Mouse (Mus musculus): ENCODE results near the gene Fbxl13. TPM values are rescaled to one million over a fixed set of nuclear protein-coding genes. Genes with fewer than 3 reads are reported as not detected.
A peak's percentile ranks its signal among the peaks of the same experiment; 100 is the strongest.

Gene Fbxl13
- total RNA-seq (2014; rRNA removed), result 0.60 TPM in 1 of 2 replicates, not detected in the other
- 0.22 and 0.25 TPM in 2 replicates for polyA plus RNA-seq (2015; fragmentation: Nextera tagmentation; extraction: Ambion mirVana)

DNA sequence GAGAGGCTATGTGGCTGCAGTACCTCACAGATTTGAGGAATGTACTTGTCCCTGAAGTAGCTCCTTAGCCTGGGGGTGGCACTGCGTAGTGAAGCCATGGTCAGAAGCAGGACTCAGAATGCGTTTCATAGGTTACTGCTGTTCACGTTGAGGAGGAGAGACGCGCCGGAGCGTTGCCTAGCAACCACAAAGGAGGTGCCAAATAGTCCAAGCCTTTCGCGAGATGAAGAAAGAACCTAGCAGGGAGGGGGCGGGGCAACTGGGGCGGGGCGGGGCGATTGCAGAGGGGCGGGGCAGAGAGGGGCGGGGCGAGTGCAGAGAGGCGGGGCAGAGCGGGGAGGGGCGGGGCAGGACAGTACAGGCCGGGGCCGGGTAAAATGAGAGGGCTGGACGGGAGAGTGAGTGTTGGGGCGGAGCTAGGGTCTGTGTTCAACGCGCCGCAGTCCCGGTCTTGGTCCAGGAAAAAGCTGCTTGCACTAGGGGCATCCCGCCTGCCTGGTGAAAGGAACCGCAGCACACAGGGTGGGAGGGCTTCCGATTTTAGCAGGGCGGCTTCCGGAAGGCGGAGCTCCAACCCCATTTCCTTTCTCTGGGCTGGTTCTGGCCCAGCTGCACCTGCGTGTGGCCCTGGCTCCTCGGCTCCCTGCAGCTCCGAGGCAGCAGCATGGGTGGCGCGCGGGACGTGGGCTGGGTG, at the start of gene Fbxl13, which contains the start of gene Armc10:
Gene Fbxl13 (minus strand): TSS at position 196 of the 694 bp plus-strand sequence.
Gene Armc10 (plus strand): TSS at position 375 of the 694 bp plus-strand sequence.
- peak; percentile 54 for TF ChIP-seq CTCF (IDR thresholded peaks at IDR 0.05)
- Histone ChIP-seq H3K4me2 (ENCODE audit: low read depth, low read length, poor library complexity, severe bottlenecking) (peak within 1 kb of the TSS; percentile 81), H3K27ac (ENCODE audit: low read depth, low read length) (peak within 1 kb of the TSS; percentile 77), H3K4me3 (ENCODE audit: low read depth, low read length) (peak within 1 kb of the TSS; percentile 80), H3K36me3 (ENCODE audit: insufficient read depth, low read length) (peaks cover 19% of the 10 kb centered on the region), H3K4me1 (ENCODE audit: insufficient read depth, low read length) (no peaks in the 10 kb centered on the region), H3K27me3 (ENCODE audit: insufficient read depth, low read length) (no peaks in the 10 kb centered on the region), H3K9me3 (ENCODE audit: low read length) (no peaks in the 10 kb centered on the region), H3K9ac (replicated peaks; ENCODE audit: low read length, poor library complexity, severe bottlenecking) (peak within 1 kb of the TSS; percentile 81)
- 0% methylated on average over 35 of the region's 40 CpGs for WGBS
- peak; percentile 95 for ATAC-seq (ENCODE audit: low FRiP score)
- peak; percentile 95 for DNase-seq (ENCODE audit: low spot score)

DNA sequence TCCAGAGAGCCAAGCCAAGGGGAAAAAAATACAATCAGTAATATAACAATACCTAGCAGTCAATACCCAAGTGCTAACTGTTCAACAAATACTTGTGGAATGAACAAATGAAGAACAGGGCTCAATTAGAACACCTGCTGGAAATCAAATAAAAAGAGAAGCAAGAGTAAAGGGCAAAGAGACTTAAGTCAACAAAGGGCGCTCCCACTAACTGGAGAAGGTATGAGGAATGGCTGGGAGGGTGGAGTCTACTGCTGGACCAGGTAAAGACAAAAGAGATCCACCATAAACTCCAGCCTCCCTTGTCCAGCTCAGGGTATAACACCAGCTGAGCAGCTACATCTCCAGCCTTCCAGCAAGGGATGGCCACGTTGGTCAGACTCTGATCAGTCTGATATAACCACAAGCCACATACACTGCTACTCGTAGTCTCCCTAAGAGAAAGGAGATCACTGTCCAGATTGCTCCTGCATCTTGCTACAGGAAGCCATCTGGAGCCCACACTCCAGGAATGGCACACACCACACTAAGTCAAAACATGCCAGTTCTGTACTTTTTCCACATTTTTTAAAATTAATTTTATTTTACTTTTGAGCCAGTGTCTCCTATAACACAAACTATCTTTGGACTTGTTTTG, 49.5 kb upstream of the Fbxl13 start:
- ATAC-seq (ENCODE audit: low FRiP score) (no peak), DNase-seq (ENCODE audit: low spot score) (no peak)
- no peak overlapping the region for H3K27ac ChIP-seq (ENCODE audit: low read depth, low read length)
- H3K4me2 ChIP-seq (ENCODE audit: low read depth, low read length, poor library complexity, severe bottlenecking), result no peak overlapping the region
- no peak overlapping the region for H3K4me3 ChIP-seq (ENCODE audit: low read depth, low read length)
- no peaks in the 10 kb centered on the region for H3K4me1 ChIP-seq (ENCODE audit: insufficient read depth, low read length)
- H3K9ac ChIP-seq (replicated peaks; ENCODE audit: low read length, poor library complexity, severe bottlenecking), result no peak overlapping the region
- no peaks in the 10 kb centered on the region for H3K27me3 ChIP-seq (ENCODE audit: insufficient read depth, low read length)
- no peak for TF ChIP-seq CTCF (IDR thresholded peaks at IDR 0.05)
- 92% methylated on average over 3 of the region's 3 CpGs for WGBS
- no peaks in the 10 kb centered on the region for H3K9me3 ChIP-seq (ENCODE audit: low read length)
- H3K36me3 ChIP-seq (ENCODE audit: insufficient read depth, low read length), result no peaks in the 10 kb centered on the region

DNA sequence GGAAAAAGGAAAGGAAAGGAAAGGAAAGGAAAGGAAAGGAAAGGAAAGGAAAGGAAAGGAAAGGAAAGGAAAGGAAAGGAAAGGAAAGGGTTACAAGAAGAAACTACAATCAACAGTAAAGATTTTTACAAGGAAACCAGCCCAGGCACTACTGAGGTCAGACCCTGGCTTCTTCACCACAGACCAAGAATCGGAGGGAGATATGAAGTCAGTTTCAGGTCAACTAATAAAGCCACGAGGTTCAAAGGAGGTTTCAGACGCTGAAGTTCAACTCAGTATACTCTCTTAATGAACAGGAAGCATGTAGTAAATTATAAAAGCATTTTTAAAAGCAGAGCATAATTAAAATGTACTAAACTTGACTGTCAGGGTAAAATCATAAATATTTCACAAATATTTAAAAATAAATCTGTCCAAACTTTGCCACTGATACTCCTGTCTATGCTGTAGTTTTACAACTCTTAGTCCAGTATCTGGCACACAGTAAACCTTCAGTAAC, 48.0 kb upstream of the Fbxl13 start:
- no peaks in the 10 kb centered on the region for H3K27me3 ChIP-seq (ENCODE audit: insufficient read depth, low read length)
- H3K9me3 ChIP-seq (ENCODE audit: low read length), result no peaks in the 10 kb centered on the region
- no peak for TF ChIP-seq CTCF (IDR thresholded peaks at IDR 0.05)
- WGBS, result 89% methylated on average over 3 of the region's 3 CpGs
- no peaks in the 10 kb centered on the region for H3K36me3 ChIP-seq (ENCODE audit: insufficient read depth, low read length)
- H3K4me3 ChIP-seq (ENCODE audit: low read depth, low read length), result no peak overlapping the region
- H3K4me1 ChIP-seq (ENCODE audit: insufficient read depth, low read length), result no peaks in the 10 kb centered on the region
- ATAC-seq (ENCODE audit: low FRiP score), result no peak
- no peak overlapping the region for H3K4me2 ChIP-seq (ENCODE audit: low read depth, low read length, poor library complexity, severe bottlenecking)
- H3K27ac ChIP-seq (ENCODE audit: low read depth, low read length), result no peak overlapping the region
- H3K9ac ChIP-seq (replicated peaks; ENCODE audit: low read length, poor library complexity, severe bottlenecking), result no peak overlapping the region
- DNase-seq (ENCODE audit: low spot score), result no peak

DNA sequence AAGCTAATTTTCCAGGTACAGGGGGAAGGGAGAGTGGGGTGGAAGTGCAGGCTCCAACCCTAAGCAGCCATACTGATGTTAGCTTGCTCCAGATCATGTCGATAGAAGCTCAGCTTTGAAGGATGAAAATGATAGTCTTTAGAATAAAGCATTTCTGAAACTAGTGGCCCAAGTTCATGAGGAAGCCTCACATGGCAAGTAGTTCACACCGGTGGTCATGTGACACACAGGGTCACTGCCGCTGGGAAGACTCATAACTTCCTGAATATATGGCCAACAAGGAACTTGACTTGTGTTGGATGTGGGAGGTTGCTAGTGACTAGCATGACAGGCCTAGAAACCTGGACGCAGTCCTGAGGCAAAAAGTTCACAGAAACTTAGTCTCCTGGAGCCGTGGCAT, 46.8 kb upstream of the Fbxl13 start:
- Histone ChIP-seq H3K4me1 (ENCODE audit: insufficient read depth, low read length) (no peaks in the 10 kb centered on the region), H3K4me2 (ENCODE audit: low read depth, low read length, poor library complexity, severe bottlenecking) (no peak overlapping the region), H3K4me3 (ENCODE audit: low read depth, low read length) (no peak overlapping the region), H3K9ac (replicated peaks; ENCODE audit: low read length, poor library complexity, severe bottlenecking) (no peak overlapping the region), H3K27me3 (ENCODE audit: insufficient read depth, low read length) (no peaks in the 10 kb centered on the region), H3K36me3 (ENCODE audit: insufficient read depth, low read length) (no peaks in the 10 kb centered on the region), H3K9me3 (ENCODE audit: low read length) (no peaks in the 10 kb centered on the region), H3K27ac (ENCODE audit: low read depth, low read length) (no peak overlapping the region)
- TF ChIP-seq CTCF (IDR thresholded peaks at IDR 0.05), result no peak
- WGBS, result 96% methylated on average over 5 of the region's 5 CpGs
- ATAC-seq (ENCODE audit: low FRiP score) (no peak), DNase-seq (ENCODE audit: low spot score) (no peak)

DNA sequence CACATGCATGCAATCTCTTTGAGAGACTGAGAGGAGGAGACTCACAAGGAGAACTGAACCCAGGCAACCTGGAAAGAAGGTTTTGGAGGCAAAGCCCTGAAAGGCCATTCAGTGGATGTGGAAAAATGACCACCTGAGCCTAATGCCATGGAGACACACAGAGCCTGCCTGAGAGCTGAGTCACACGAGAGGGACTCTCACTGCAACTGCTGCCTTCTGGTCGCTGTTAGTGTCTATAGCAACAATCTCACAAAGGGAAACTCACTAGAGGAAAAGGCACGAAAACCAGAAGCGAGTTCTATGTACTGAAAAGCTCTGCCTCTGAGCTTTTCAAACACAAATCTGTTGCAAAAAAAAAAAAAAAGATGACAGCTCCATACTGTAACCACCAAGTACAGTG, 41.6 kb upstream of the Fbxl13 start:
- Histone ChIP-seq H3K27ac (ENCODE audit: low read depth, low read length) (no peak overlapping the region), H3K9me3 (ENCODE audit: low read length) (no peaks in the 10 kb centered on the region), H3K9ac (replicated peaks; ENCODE audit: low read length, poor library complexity, severe bottlenecking) (no peak overlapping the region), H3K27me3 (ENCODE audit: insufficient read depth, low read length) (no peaks in the 10 kb centered on the region), H3K4me2 (ENCODE audit: low read depth, low read length, poor library complexity, severe bottlenecking) (no peak overlapping the region), H3K4me1 (ENCODE audit: insufficient read depth, low read length) (no peaks in the 10 kb centered on the region), H3K36me3 (ENCODE audit: insufficient read depth, low read length) (no peaks in the 10 kb centered on the region; the same call in 1 of the 2 replicates), H3K4me3 (ENCODE audit: low read depth, low read length) (no peak overlapping the region)
- no peak for TF ChIP-seq CTCF (IDR thresholded peaks at IDR 0.05)
- 54% methylated on average over 4 of the region's 4 CpGs for WGBS
- ATAC-seq (ENCODE audit: low FRiP score), result no peak
- DNase-seq (ENCODE audit: low spot score), result no peak

DNA sequence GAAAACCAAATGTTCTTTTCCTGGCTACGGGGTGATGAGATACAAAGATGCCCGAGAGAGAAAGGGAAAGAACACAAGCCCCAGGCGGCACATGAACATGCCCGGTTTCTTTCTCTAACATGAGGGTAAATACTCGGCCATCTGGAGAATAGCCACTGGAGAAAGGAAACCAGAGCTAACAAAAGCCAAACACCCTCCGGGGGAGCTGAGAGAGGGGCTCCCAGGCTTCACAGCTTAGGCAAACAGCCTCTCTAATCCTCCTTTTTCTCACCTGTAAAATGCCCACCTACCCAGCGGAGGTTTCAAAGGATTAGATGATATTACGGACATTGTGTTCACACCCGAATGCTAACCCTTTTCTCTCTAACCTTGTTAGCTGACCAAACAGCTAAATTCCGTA, 39.6 kb upstream of the Fbxl13 start:
- Histone ChIP-seq H3K27ac (ENCODE audit: low read depth, low read length) (no peak overlapping the region), H3K4me3 (ENCODE audit: low read depth, low read length) (no peak overlapping the region), H3K36me3 (ENCODE audit: insufficient read depth, low read length) (no peaks in the 10 kb centered on the region; the same call in 1 of the 2 replicates), H3K27me3 (ENCODE audit: insufficient read depth, low read length) (no peaks in the 10 kb centered on the region), H3K4me1 (ENCODE audit: insufficient read depth, low read length) (no peaks in the 10 kb centered on the region), H3K4me2 (ENCODE audit: low read depth, low read length, poor library complexity, severe bottlenecking) (no peak overlapping the region), H3K9ac (replicated peaks; ENCODE audit: low read length, poor library complexity, severe bottlenecking) (no peak overlapping the region), H3K9me3 (ENCODE audit: low read length) (no peaks in the 10 kb centered on the region)
- WGBS, result 73% methylated on average over 10 of the region's 10 CpGs
- no peak for ATAC-seq (ENCODE audit: low FRiP score)
- TF ChIP-seq CTCF (IDR thresholded peaks at IDR 0.05), result no peak
- no peak for DNase-seq (ENCODE audit: low spot score)
